Mouse (Mus musculus): ENCODE measurements around the gene Polg. TPM values are rescaled to one million over a fixed set of nuclear protein-coding genes. Genes with fewer than 3 reads are reported as not detected.

Gene Polg
- polyA plus RNA-seq, 2 experiments = 37.6 to 59.8 TPM

- WGBS = 3% methylated on average over 20 of the region's 20 CpGs
- DNase-seq (ENCODE audit: low spot score) = no peak
- no peaks in the 10 kb centered on the region for H3K4me1 ChIP-seq (ENCODE audit: control insufficient read depth, insufficient read depth, low read length)
- TF ChIP-seq POLR2A (IDR thresholded peaks at IDR 0.05; ENCODE audit: borderline replicate concordance, extremely low read depth, insufficient read depth, insufficient read length) = no peak
- H3K27me3 ChIP-seq (ENCODE audit: control insufficient read depth, insufficient read depth, low read length) = peaks cover 87% of the 10 kb centered on the region
- no peaks in the 10 kb centered on the region for H3K9me3 ChIP-seq (ENCODE audit: control insufficient read depth, low read length)
- H3K4me2 ChIP-seq (replicated peaks; ENCODE audit: low read depth, low read length, severe bottlenecking) = no peak overlapping the region
- no peaks in the 10 kb centered on the region for H3K36me3 ChIP-seq (ENCODE audit: control insufficient read depth, insufficient read depth, low read length)
- H3K27ac ChIP-seq (replicated peaks; ENCODE audit: low read depth, low read length) = no peak overlapping the region
- H3K9ac ChIP-seq (ENCODE audit: low read depth, low read length, severe bottlenecking) = no peak overlapping the region
- ATAC-seq (ENCODE audit: low FRiP score, low read depth) = no peak
- H3K4me3 ChIP-seq (replicated peaks; ENCODE audit: low read length) = no peak overlapping the region
Measured at GRCm38 (mm10) chr7:79497701-79498115, 31.5 kb upstream of the Polg start.

- no peak for TF ChIP-seq POLR2A (IDR thresholded peaks at IDR 0.05; ENCODE audit: borderline replicate concordance, extremely low read depth, insufficient read depth, insufficient read length)
- no peaks in the 10 kb centered on the region for H3K9me3 ChIP-seq (ENCODE audit: control insufficient read depth, low read length)
- ATAC-seq (ENCODE audit: low FRiP score, low read depth) (no peak), DNase-seq (ENCODE audit: low spot score) (no peak)
- no peak overlapping the region for H3K4me3 ChIP-seq (replicated peaks; ENCODE audit: low read length)
- H3K27ac ChIP-seq (replicated peaks; ENCODE audit: low read depth, low read length) = no peak overlapping the region
- H3K4me1 ChIP-seq (ENCODE audit: control insufficient read depth, insufficient read depth, low read length) = no peaks in the 10 kb centered on the region
- no peak overlapping the region for H3K4me2 ChIP-seq (replicated peaks; ENCODE audit: low read depth, low read length, severe bottlenecking)
- no peak overlapping the region for H3K9ac ChIP-seq (ENCODE audit: low read depth, low read length, severe bottlenecking)
- WGBS = 9% methylated on average over 9 of the region's 9 CpGs
- peaks cover 78% of the 10 kb centered on the region for H3K27me3 ChIP-seq (ENCODE audit: control insufficient read depth, insufficient read depth, low read length)
- no peaks in the 10 kb centered on the region for H3K36me3 ChIP-seq (ENCODE audit: control insufficient read depth, insufficient read depth, low read length)
Measured at GRCm38 (mm10) chr7:79496816-79497328, 30.7 kb upstream of the Polg start.

- Histone ChIP-seq H3K4me2 (replicated peaks; ENCODE audit: low read depth, low read length, severe bottlenecking) (peak overlapping the region; percentile 38; the same call in 1 of the 2 replicates), H3K9ac (ENCODE audit: low read depth, low read length, severe bottlenecking) (no peak overlapping the region), H3K4me3 (replicated peaks; ENCODE audit: low read length) (peak overlapping the region; percentile 27), H3K27ac (replicated peaks; ENCODE audit: low read depth, low read length) (no peak overlapping the region), H3K36me3 (ENCODE audit: control insufficient read depth, insufficient read depth, low read length) (no peaks in the 10 kb centered on the region), H3K9me3 (ENCODE audit: control insufficient read depth, low read length) (no peaks in the 10 kb centered on the region), H3K27me3 (ENCODE audit: control insufficient read depth, insufficient read depth, low read length) (peaks cover 72% of the 10 kb centered on the region), H3K4me1 (ENCODE audit: control insufficient read depth, insufficient read depth, low read length) (no peaks in the 10 kb centered on the region)
- ATAC-seq (ENCODE audit: low FRiP score, low read depth) (peak; percentile 86), DNase-seq (ENCODE audit: low spot score) (peak; percentile 75)
- WGBS = 3% methylated on average over 38 of the region's 38 CpGs
- TF ChIP-seq POLR2A (IDR thresholded peaks at IDR 0.05; ENCODE audit: borderline replicate concordance, extremely low read depth, insufficient read depth, insufficient read length) = no peak
Measured at GRCm38 (mm10) chr7:79495988-79496815, 30.0 kb upstream of the Polg start.

- ATAC-seq (ENCODE audit: low FRiP score, low read depth) (no peak), DNase-seq (ENCODE audit: low spot score) (no peak)
- Histone ChIP-seq H3K27me3 (ENCODE audit: control insufficient read depth, insufficient read depth, low read length) (peaks cover 49% of the 10 kb centered on the region), H3K36me3 (ENCODE audit: control insufficient read depth, insufficient read depth, low read length) (no peaks in the 10 kb centered on the region), H3K9ac (ENCODE audit: low read depth, low read length, severe bottlenecking) (no peak overlapping the region), H3K4me3 (replicated peaks; ENCODE audit: low read length) (no peak overlapping the region), H3K9me3 (ENCODE audit: control insufficient read depth, low read length) (no peaks in the 10 kb centered on the region), H3K4me2 (replicated peaks; ENCODE audit: low read depth, low read length, severe bottlenecking) (no peak overlapping the region), H3K4me1 (ENCODE audit: control insufficient read depth, insufficient read depth, low read length) (no peaks in the 10 kb centered on the region), H3K27ac (replicated peaks; ENCODE audit: low read depth, low read length) (no peak overlapping the region)
- TF ChIP-seq POLR2A (IDR thresholded peaks at IDR 0.05; ENCODE audit: borderline replicate concordance, extremely low read depth, insufficient read depth, insufficient read length) = no peak
- WGBS = 10% methylated on average over 8 of the region's 8 CpGs
Measured at GRCm38 (mm10) chr7:79493915-79494314, 27.8 kb upstream of the Polg start.

GRCm38 (mm10) chr7:79486528-79486927, 20.4 kb upstream of the Polg start:
- Histone ChIP-seq H3K9me3 (ENCODE audit: control insufficient read depth, low read length) (no peaks in the 10 kb centered on the region), H3K4me1 (ENCODE audit: control insufficient read depth, insufficient read depth, low read length) (no peaks in the 10 kb centered on the region), H3K4me2 (replicated peaks; ENCODE audit: low read depth, low read length, severe bottlenecking) (no peak overlapping the region), H3K36me3 (ENCODE audit: control insufficient read depth, insufficient read depth, low read length) (no peaks in the 10 kb centered on the region), H3K4me3 (replicated peaks; ENCODE audit: low read length) (no peak overlapping the region), H3K27ac (replicated peaks; ENCODE audit: low read depth, low read length) (no peak overlapping the region), H3K27me3 (ENCODE audit: control insufficient read depth, insufficient read depth, low read length) (no peaks in the 10 kb centered on the region), H3K9ac (ENCODE audit: low read depth, low read length, severe bottlenecking) (no peak overlapping the region)
- TF ChIP-seq POLR2A (IDR thresholded peaks at IDR 0.05; ENCODE audit: borderline replicate concordance, extremely low read depth, insufficient read depth, insufficient read length) = no peak
- ATAC-seq (ENCODE audit: low FRiP score, low read depth) (no peak), DNase-seq (ENCODE audit: low spot score) (no peak)
- WGBS = 64% methylated on average over 10 of the region's 10 CpGs

Data from limb, embryonic 14.5 days (tissue).